Mouse (Mus musculus) MEL-GATA-1-ER (cell line): Measurements from ENCODE around the gene Dmxl2.

Source experiments
- DNase-seq: peaks from one replicate; pipeline ENCODE4 v3.0.0-alpha.2; 2012; ENCODE audit warnings: low read depth; ENCODE audit errors: extremely low read depth

Gene Dmxl2

DNA sequence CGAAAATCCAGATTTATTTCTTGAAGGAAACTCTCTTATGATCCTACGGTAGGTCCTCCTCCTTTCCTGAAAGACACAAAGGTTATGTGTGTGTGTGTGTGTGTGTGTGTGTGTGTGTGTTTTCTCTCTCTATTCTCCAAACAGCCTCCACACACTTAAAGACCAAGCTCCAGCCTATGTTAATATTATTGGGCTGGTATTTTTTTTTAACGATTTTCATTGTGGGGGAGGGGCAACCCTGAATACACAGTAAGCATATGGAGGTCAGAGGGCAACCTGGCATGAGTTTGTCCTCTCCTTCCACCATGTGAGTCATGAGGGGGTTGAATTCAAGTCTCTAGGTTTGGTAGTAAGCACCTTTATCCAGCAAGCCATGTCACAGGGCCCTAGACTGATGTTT is 1.6 kb downstream of the Dmxl2 start:
- DNase-seq, result no peak

DNA sequence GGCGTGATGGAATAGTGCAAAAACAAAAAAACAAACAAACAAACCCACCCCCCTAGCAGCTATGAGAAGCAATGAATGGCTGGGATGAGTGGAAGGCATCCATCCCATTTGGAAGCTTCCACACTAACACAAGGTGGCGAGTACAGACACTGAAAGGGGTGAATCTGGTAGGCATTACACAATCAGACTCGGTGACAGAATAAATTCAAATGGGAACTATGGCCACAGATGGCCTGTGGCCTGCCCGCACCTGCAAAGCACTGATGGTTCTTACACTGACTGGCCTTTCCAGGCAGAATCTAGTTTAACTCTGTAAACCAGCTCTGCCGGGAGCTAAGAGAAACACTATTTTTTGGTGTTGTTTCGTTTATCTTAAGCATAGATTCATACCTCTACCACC is 2.1 kb downstream of the Dmxl2 start:
- no peak for DNase-seq

DNA sequence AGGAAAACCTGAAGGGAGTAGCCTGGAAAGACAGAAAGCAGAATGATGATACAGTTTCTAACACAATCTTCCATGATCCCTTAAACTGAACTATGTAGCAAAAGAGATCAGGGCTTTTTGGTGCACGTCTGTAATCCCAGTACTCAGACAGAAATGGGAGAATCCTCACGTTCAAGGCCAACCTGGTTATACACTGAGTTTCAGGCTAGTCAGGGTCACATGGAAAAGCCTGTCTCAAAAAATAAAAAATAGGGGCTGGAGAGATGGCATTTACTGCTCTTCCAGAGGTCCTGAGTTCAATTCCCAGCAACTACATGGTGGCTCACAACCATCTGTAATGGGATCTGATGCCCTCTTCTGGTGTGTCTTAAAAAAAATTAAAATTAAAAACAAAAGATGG is 11.0 kb downstream of the Dmxl2 start:
- DNase-seq, result no peak

DNA sequence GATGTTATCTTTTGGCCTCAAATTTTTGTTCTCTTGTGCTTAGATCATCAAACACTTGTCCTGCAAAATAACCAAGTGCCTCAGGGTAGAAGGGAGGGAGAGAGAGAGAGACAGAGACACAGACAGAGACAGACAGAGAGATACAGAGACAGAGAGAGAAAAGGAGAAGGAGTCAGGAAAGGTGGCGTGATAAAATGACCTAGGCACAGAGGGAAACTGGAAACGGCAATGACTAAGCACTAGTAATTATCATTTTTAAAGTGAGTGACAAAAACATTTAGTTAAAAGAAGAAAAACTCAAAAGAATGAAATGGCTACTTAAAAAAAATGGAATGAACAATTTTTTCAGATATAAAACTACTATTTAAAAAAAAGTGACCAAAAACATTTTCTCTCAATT is 11.8 kb downstream of the Dmxl2 start:
- no peak for DNase-seq

DNA sequence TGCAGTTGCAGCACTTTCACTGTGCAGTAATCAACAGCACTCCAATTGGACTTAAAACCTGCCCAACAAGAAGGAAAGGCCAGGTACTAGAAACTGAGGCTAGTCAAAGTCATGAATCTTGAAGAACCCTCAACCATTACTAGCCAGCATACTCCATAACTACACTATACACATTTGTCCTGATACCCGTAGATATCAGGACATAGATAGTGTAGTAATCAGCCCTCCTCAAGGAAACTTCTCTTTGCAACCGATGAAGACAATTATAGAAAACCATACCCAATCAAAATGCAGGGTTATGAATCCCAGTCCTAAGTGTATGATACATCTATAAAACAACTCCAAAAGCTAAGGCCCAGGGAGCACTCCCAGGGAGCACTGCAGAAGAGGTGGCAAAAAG is 16.5 kb downstream of the Dmxl2 start:
- DNase-seq, result no peak

DNA sequence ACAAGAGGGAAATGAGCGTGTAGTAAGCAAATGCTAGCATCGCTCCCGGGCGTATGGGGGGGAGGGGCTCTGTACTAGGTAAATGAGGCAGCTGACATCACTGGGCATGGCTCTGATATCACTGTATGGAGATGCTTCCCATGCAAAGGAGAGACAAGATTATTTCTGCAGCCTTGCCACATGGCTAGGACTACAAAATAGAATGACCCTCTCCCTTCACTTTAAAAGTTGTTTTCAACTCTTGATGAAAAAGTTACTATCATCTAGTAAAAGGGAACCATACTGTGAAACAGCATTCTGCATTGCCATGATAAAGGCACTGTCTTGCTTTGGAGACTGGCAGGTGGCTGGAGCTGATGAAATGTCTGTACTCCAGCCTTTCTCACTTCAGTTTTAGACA is 18.2 kb downstream of the Dmxl2 start:
- peak; percentile 93 for DNase-seq

DNA sequence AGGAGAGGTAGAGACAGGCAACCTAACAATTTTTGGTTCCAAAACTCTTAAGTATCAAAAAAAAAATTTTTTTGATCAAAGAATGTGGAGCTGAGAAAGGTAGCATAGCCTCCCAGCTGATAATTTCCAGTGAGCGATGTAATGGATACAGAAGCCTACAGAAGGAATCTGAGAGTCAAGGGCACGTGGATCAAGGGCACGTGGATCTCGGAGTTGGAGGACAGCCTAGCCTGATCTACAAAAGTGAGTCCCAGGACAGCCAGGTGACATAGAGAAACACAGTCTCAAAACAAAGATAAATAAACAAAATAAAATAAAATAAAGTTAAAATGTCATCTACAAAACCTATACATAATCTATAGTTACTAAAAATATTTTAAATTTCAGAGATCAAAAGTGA is 18.7 kb downstream of the Dmxl2 start:
- DNase-seq, result no peak

DNA sequence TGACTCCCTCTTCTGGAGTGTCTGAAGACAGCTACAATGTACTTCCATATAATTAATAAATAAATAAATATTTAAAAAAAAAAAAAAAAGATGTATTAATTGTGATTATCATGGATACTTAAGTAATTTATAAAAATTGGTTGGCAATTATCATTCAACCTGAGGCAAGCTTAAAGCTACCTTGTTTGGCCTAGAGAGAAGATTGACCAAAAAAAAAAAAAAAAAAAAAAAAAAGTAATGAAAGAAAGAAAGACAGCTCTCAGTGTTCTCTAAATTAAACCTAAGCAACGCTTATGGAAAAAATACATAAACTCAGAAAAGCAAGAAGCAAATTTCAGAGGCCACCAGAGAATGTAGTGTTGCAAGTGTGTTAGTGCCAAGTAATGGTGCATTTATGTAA is 22.4 kb downstream of the Dmxl2 start:
- no peak for DNase-seq

DNA sequence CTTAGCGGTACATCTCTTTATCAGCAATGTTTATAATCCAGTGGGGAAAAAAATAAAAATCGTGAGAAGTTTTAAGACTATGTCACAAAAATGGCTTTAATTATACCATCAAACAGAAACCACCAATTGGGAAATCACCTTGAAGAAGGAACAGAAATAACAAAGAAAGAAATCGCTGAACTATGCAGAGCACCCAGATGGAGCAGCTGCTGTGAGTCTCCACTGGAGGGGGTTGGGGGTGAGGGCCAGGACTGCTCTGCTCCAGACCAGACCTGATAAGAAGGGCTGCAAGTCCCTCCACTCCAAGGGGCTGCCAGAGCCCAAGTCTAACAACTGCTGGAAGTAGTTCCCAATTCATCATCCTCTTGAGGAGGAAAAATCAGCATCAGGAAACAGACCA is 23.3 kb downstream of the Dmxl2 start:
- no peak for DNase-seq

DNA sequence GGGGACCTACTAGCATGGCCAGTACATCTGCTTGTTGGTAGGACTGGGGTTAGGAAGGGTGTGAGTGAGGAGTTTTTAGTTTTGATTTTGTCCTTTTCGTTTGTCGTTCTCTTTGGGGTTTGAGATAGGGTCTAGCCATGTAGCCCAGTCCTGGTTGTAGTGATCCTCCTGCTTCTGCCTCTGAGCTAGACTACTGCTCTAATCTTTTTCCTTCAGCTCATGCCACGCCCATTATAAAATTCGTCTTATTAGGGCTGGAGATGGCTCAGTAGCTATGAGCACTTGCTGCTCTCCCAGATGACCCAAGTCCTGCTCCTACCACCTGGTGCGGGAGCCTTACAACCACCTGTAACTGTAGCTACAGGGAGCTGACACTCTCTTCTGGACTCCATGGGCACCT is 26.9 kb downstream of the Dmxl2 start:
- DNase-seq, result no peak

DNA sequence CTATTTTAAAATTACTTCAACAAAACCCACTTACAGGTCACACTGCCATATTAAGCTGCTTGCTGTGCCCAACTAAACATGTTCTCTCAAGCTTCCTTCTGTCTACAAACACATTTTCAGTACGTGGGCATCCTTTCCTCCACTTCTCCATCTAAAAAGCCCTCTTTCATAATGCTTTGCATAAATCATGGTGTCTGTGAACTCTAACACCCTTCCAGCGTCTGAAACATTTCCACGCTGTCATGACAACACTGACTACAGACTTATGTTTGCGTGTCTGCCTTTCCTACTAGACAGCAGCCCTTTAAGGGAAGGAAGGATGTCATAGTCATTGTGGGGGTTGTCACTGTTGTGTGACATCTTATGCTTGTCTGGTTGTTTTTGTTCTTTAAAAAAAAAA is 27.4 kb downstream of the Dmxl2 start:
- DNase-seq, result no peak

DNA sequence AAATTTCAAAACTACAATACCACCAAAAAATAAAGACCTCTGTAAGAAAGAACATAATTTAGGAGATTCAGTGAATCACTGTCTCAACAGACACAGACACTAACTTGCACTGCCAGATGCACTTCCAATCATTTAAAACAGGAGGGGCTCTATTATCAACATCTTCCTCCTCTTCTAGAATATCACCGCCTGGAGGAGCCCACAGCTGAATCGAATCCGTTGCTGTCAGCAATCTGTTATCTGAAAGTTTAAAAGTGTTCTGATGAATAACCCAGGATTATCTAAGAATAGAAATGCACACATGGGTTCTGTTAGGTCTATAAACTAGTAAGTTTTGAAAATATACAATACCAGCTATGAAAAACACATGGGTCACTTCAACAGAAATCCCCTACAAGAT is 28.6 kb downstream of the Dmxl2 start:
- no peak for DNase-seq

DNA sequence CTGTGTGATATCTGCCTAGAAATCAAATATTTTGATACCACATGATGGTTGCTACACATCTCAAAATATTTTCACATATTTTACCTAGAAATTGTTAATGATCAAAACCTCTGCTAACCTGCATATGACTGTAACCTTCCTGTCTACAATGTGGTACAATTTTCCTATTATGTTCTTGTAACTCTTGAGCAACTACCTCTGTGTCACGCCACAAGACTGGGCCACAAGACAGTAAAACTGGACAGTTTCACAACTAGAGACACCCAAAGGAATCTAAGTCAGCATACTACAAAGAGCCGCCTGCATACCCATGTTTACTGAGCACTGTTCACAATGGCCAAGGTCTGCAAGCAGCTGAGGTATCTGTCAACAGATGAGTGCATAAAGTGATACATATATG is 32.1 kb downstream of the Dmxl2 start:
- DNase-seq, result no peak

DNA sequence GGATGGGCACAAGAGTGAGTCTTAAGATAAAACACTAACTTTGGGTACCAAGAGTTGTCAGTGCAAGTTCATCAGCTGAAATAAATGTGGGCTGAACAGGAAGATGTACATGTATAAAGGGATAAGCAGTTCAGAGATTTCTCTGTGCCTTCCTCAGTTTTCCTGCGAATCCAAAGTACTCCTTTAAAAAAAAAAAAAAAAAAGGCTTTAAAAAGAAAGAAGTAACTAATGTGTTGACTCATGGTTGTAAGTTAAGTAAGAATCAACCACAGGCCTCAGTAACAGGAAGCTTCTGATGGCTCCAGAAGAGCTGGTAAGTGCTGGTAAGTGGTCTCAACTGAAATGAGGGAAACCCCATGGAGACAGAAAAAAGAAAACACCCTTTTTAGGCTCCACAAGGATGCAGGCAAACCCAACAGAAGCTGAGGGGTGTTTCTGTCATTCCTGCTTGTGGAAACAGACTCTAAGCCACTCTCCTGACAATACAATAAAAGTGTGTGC is 33.9 kb downstream of the Dmxl2 start:
- DNase-seq, result peak; percentile 49

DNA sequence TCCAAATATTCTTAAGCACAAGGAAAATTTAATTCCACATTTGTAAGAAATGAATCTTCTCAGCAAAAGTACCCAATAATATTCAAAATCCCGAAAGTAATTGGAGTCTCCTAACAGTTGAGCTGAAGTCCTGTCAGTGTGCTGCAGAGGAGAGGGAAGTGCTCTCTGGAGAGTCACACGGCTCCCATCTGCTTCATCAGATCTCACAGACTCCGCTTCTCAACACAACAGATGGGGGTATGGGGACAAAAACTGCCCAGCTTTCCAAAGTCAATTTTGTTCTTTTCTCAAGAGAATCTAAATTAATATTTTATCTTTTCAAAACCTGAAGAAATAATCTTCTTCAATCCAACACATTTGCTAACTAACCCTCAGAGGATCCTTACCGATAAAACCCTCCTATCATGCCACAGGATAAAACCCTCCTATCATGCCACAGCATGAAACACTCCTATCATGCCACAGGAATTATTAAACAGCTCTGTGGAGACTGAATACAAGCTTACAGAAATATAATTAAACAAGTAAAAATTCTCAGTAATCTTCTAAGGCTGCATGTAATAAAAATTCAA is 37.9 kb downstream of the Dmxl2 start:
- DNase-seq, result no peak

DNA sequence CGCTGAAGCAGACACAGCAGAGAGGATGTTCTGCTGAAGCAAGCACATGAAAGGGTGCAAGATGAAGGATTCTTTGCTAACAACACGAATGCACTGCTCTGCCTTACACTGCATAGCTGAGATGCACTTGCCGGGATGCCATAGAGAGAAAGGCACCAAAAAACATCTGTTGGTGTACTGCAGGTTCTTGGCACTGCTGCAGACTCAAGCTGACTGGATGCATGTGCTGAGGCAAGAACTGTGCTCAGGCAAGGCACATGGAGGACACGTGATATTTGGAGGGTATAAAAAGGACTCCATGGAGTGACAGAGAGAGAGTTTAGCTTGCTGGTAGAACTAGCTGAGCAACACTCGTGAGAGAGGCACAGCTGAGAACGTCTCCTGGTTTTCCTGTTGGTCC is 62.4 kb downstream of the Dmxl2 start:
- DNase-seq, result no peak

DNA sequence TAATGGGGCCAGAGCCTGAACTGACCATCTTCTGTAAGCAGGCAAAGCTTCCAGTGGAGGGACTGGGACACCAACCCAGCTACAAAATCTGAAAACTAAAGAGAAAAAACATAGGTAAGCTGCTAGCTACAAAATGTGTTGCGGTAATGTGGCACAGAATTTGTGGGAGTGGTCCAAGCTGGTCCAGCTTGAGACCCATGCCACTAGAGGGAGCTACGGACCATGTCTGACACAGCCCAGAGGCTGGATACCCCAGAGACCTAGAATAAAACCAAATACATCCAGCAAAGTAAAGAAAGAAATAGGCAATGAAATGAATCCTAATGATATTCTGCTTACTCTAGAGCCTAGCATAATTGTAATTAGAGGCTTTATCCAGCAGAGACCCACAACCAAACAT is 63.2 kb downstream of the Dmxl2 start:
- peak; percentile 15 for DNase-seq

DNA sequence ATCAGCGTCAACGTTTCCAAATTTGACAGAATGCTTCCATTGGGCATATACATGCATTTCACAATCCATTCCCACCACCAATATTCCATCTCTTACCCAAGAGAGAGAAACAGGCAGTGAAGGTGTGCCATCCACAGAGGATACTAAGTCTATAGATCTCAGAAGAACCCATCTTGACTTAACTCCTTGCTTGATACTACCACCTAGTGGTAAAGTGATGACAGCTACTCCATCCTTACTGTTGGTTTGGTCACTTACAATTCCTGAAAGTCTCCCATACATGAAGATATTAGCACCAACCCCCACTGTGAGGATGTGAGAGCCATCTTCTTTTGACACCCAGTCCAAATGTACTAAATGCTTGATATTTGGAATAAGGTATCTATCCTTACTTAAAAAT is 85.2 kb downstream of the Dmxl2 start:
- peak; percentile 2 for DNase-seq

DNA sequence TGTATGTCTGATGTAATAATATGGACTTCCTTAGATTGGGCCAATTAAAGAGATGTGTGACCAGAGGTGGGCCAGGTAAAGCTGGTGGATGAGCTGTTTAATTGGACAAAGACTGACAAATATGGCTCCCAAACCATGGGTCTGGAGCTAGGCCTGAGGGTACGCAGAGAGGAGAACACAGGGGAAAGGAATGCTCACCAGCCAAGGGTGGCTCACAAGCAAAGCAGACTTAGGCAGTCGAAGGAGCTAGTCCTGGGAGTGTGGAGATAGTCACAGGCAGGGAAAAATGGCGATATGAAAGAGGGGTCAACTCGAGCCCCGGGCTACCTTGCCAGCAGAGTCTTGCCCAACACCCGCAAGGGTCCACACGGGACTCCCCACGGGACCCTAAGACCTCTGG is 144.7 kb downstream of the Dmxl2 start:
- DNase-seq, result no peak

DNA sequence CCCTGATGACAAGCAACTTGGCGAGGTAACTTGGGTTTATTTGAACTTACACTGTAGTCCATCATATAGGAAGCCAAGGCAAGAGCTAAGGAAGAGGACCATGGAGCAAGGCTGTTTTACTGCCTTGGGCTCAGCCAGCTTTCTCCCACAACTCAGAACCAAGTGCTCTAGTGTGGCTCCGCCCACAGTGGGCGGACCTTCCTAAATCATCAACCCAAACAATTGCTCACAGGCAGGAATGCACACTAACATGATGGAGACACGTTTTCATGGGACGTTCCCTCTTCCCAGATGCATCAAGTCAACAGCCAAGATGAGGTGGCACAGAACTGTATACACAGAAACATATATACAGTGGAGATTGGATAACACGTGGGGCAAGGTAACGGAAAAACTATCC is 159.4 kb downstream of the Dmxl2 start:
- no peak for DNase-seq

DNA sequence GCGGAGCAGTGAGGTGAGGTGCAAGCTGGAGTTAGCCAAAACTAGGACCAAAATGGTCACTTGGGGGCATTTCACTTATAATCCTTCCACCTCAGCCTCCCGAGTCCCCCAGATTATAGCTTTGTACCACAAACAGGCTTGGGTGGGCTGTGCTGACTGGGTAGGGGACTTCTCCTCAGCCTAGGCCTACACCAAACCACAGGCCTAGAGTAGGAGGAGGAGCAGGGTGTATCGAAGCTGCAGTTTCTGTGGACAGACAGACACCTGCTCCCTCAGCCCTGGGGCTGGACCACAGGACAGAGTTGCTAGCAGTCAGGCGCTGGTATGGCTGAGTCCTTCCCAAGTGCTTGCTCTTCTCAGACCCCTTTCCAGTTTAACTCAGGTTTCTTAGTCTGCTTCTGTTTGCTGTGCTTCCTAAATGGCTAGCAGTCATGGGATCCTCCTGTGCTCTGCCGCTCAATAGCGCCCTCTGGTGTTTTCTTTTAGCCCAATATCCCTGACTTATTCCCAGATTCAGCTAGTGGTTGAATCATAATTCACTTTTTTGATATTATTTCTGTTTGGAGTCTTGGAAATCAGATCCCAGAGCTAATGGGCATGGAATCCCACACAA is 164.8 kb downstream of the Dmxl2 start:
- DNase-seq, result peak; percentile 20

DNA sequence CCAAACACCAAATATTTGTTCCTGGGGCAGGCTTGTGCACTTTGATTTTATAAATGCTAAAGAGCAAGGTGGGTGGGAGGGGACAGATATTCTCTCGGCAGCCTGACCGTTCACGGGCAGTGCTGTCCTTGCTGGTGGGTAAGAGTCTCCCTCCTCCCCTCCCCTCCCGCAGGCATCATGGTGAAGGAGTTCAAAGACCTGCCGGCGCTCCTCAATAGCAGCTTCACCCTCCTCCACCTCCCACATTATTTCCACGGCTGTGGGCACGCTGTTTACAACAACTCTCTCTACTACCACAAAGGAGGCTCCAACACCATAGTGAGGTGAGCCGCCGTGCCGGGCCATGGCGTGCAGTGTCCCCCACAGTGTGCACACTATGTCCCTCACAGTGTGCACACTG is 165.8 kb downstream of the Dmxl2 start:
- DNase-seq, result no peak

DNA sequence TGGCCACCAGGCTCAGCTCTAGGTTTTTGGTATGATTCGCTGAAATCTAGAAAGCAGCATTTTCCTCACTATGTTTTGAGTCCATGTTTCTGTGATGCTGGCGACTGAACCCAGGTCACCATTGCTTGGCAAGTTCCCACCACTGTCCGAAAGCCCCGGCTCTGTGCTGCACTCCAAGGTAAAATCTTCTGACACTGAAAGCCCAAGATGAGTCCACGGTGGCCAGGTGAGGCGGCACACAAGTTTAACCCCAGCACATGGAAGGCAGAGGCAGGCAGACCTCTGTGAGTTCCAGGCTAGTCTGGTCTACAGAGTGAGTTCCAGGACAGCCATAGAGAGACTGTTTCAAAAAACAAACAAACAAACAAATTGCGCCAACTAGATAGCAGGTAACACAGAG is 172.2 kb downstream of the Dmxl2 start:
- no peak for DNase-seq

DNA sequence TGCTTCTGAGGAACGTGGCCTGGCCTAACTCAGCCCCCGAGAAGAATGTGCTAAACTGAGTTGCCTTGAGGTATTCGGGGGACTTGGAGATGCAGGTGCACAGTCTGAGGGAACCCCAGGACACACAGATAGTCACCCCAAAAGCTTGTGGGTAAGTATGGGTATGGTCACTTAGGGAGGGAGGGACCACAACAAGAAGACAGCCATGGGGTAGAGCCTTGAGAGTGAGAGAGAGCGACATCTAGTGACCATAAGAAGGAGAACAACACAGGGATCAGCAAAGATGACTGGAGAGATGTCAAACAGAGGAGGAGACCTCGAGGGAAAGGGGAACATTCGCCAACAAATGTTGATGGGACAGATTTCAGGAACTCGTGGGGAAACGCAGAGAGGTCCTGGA is 178.0 kb downstream of the Dmxl2 start:
- DNase-seq, result peak; percentile 21
